Mouse (Mus musculus) spleen, adult 18-20 months (tissue): ENCODE measurements around the gene Fto.

Experiments
- DNase-seq, 2 experiments: peaks; one replicate each; pipeline ENCODE4 v3.0.0; 2022; ENCODE audit warnings: mixed read lengths in 2 of 2

Fto gene

DNA sequence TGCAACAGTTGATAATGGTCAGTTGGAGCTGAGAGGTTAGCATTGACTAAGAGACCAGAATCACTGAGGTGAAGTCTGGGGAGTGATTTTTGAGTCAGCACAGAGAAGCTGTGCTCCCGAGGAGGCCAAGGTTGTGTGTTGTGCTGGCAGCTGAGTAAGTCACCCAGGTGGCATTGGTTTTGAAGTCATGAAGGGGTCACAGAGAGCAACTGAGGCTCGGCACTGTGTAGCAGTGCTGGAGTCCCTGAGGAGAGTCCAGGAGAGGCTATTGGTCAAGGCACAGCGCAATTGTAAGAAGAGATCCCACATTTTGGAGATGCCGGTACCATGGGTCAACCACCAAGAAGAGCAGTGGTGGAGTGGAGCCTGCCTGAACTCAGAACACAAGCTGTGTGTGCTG lies 11.6 kb downstream of the Fto start:
- DNase-seq, result no peak

DNA sequence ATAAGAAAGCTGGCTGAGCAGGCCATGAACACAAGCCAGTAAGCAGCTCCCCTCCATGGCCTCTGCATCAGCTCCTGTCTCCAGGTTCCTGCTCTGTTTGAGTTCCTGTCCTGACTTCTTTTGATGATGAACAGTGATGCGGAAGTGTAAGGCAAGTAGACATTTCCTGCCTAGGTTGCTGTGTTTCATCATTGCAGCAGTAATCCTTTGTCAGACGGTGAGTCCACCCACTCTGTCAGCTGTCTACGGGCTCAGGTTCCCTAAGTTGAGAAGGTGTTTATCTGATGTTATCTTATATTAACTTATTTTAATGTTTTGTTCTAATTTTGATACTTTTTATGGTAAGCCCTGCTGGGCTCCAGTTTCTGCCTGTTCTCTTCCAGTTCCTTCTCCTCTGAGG lies 12.7 kb downstream of the Fto start:
- DNase-seq, result no peak

DNA sequence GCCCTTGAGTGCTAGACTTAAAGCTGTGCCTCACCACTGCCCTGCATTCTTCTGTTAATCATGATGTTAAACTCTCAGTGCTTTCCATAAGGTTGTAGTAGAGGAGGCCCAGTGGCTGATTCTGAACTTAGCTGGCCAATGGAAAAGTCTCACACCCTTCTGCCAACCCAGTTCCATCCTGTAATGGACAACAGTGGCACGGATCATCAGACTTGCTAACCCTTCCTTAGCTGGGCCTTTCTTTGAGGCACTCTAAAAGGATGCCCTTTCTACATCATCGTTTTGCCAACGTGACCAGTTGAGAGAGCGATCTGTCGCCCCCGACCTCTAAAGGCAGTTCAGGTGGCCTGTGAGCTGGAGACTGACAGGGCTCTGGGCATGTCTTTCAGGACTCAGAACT lies 13.6 kb downstream of the Fto start:
- no peak for DNase-seq

DNA sequence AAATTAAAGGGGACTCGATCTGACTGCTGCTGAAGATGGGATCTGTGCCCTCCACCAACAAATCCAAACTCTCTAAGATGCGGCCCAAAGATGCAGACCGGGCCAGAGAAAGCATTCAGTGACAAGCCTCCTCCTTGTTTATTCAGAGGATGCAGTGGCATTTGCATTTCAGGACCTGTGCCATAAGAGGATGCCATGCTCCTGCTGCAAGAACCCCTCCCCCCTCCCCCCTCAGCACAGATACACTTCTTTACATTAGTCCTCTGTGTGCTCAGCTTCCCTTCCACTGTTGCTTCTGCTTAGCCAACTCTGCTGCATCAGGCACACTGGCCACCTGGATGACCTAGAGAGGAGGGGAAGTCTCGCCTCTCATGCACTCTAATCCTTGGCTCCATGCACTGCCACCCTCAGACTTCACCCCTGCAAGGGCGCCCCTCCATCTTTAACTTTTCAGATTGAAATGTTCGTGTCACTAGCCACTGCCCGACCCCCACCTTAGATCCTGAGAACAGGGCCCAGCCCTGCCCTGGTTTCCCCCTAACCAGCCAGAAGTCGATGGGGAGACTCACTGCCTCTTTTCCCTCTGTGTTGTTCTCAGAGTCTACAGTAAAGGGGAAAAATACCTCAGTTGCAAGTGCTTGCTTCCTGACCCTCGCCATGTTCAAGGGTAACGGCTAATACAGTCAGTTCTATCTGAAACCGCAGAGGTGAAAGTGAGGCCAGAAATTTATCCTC lies 14.3 kb downstream of the Fto start:
- DNase-seq, result no peak

DNA sequence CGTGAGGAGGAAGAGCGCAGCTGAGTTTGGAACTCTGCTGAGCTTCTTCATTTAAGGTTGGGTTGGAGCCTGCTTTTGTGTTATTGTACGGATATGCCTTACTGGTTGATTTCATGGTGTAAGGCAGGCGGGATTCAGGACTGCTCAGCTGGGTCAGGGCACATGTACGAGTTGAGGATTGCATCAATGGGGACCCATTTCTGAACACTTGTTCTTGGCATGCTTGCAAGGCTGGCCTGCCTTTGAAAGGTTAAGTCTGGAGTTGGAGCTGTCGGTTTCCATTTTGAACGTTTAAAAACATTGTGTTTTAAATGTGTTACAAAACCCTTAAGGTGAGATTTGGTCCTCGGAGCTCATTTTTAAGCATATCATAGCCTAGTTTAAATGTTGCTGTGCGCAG lies 15.7 kb downstream of the Fto start:
- no peak for DNase-seq

DNA sequence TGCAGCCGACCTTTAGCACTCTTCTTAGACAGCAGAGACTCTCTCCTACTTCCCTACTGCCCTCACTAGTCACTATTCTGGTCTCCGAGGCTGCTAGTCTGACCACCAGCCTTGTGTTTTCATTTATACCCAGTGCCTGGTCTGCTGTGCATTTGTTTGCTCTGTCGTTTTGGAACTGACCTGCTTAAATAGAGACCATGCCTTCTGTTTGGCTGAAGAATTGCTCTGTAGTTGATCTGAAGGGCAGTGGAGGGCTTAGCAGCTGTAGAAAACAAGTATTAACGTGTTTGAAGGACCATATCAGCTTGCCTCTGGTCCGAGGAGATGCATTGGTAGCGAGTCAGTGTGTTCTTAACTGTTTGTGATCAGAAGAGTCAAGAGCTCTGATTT lies 16.1 kb downstream of the Fto start:
- DNase-seq, result no peak

DNA sequence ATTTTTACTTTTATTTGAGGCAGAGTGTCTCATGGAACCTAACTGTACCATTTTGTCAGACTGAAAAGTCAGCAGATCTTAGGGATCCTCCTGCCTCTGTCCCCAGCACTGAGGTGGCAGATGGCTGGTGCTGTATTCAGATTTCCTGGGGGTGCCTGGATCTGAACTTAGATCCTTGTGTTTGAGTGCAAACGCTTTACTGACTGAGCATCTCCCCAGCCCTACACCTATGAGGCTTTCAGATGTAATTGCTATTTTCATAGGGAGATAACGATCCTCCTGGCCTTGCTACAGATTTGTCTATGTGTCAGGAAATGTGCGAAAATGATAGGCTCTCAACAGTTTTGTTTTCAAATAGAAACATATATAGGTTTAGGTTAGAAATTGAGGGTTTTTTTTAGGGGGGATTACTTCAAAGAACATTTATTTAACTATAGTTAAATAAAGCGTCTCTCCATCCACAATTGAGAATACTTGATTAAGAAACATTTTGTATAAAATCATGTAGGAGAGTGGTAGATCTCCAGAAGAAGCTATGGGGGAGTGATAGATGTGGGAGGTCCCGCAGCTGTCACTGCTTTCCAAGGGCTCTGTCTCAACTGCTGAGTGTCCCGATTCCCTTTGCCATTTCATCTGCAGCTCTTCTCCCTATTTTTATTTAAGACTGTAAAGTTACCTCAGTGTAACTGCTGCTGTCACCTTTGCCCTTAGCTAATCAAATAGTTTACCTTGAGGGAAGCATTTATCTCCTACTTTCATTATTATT lies 25.2 kb downstream of the Fto start:
- DNase-seq, result no peak

DNA sequence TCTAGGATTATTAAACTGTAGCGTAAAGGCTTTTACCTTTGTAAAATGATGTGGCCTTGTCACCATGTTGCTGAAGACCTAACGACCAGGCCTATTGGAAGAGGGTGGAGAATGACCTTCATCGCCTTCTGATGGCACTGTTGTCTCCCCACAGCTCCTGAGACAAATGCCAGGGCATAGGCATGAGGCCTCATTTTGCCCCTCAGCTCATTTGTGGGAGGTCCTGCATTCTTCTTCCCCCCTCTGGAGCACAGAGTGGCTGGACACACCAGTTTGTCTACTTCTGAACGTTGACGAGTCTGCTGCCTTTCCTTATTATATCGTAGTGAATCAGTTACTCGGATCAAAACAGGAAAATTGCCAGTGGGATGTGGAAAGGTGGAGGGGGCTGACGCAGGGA lies 26.3 kb downstream of the Fto start:
- no peak for DNase-seq

DNA sequence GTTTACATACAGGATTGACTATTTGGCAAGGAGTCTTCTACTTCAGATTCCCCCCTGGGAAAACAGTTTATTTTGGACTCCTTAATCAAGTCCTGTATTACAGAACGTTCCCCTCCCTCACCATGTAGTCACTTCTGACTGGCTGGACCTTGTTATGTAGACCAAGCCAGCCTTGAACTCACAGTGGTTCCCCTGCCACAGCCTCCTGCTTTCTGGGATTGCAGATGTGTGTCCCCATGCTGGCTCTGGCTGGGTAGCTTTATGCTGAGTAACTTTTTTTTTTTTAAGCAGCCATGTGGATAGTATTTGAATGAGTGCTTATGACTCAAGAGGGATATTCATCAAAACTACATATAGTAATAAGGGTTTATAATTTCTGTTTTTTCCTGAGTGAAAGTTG lies 27.4 kb downstream of the Fto start:
- DNase-seq, result no peak

DNA sequence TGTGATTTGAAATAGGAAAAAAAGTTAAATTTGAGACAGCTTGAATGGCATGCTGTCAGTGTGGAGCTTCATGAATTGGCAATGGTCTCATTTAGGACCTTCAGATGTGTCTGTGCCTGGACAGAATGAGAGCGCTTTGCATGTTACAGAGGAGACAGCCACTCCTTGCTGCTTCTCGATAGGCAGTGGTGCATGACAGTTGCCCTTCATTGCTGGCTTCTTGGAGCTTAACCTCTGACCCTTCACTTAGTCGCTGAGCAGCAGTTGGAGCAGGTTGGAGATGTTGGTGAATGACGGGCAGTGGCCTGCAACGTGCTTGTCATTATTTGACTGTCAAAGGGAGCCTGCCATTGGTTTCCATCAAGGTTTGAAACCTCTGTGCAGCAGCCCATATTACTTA lies 28.9 kb downstream of the Fto start:
- DNase-seq, result no peak

DNA sequence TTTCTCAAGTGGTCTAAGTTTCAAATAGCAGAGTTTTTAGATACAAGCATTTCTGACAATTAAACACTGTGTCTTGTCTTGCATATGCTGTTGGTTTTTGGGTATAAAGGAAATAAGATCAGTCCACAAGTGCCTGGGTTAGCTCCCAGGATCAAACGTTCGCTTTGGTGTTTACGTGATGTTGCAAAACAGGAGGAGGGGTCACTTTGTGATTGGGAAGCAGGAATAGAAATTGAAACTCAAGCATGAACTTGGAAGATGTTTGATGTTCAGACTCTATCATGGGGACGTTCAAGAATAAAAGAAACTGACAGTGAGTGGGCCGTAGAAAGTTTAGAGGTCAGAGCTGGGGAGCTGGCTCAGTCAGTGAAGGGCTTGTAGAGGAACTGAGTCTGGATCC lies 29.5 kb downstream of the Fto start:
- no peak for DNase-seq

DNA sequence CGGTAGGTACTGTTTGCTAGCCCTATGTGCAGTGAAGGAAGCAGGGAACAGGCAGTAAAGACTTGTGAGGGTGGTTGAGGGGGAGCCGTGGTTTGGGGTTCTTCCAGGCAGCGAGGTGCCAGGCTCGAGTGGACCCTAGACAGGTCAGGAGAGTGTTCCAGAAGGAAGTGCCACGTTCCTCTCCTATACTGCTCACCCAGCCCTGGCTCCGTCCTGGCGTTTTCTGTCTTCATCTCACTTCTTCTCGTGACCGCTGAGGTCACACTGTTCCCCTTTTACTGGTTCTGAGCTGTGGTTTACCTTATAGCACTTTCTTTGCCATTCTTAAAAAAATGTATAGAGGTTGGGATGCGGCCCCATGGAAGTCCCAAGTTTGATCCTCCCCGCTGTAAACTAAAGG lies 31.3 kb downstream of the Fto start:
- no peak for DNase-seq

DNA sequence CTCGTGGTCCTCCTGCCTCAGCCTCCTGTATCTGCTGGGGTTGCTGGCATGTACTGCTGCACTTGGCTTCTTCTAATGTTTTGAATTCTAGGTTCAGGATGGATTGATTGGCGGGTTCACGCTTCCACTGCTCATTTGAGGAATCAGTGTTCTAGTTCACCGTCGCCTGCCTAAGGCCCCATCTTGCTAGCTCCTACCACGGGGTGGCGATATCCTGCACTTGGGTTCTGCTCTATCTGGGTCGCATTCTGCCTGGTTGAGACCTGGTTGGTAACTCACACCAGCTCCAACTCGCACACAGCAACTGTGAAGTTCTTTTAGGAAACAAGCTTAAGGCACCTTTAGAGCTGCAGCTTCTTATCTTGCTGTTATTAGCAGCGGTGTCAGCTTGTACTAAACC lies 33.8 kb downstream of the Fto start:
- DNase-seq, result no peak

DNA sequence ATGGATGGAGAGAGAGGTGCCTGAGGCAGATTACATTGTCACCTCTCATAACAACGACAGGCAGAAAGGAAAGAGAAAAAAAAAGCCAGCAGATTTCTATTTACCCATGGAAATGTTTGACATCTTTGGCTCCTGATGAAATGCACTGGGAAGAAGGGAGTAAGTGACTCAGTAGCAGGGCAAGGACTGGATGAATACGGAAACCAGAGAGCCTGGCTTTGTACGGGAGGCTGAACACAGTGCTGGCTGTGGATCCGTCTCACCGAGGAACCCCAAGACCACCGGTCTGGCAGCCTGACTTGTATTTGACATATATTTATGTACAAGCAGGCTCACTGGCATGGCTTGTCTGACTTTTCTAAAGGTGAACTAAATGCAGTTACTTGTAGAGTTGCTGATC lies 34.3 kb downstream of the Fto start:
- DNase-seq, result no peak

DNA sequence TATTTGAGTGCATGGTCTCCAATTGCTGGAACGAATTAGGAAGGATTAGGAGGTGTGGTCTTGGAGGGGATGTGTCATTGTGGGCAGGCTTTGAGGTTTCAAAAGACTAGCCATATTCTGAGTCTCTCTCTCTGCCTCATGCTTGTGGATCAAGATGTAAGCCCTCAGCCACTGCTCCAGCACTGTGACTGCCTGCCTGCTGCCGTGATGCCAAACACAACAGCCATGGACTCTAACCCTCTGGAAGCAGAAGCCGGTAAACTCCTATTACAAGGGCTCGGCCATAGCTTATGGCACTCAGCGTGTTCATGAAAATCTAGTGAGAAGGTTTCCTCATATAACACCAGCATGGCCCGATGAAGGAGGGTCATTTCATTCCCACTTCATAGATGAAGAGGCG lies 36.5 kb downstream of the Fto start:
- DNase-seq, result no peak

DNA sequence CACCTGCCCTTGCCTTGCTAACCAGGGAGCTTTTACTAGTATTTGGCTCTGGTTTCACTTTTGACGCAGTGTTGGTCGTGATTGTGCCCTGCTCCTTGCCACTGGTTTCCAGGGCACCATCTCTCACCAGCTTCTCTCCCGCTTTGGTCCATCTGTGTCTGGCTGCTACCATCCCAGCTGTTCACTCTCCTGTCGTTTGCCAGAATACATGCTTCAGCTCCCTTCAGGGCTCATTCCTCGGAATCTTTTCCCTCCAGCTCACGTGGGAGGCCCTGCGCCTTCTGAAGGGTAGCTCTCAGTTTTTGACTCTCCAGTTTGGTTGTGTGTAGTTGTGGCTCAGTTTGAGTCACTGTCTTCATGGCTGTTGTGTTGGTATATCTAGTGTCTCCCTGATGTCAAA lies 37.3 kb downstream of the Fto start:
- DNase-seq, result no peak

DNA sequence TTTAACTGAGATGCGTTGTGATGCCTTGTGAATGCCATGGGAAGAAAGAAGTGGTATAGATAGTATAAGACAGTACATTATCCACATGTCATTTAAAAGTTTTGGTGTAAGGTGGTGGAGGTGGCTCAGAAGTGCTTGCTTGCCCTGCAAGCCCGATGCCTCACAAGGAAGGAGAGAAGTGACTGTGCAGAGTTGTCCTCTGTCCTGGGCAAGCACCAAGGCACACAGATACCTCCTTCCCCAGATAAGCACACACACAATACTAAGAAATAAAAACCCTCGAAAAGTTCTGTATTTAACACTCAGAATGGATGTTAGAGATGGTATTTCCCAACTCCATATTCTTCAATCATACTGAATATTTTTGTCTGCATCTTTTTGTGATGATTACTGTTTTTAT lies 39.3 kb downstream of the Fto start:
- DNase-seq, result no peak

DNA sequence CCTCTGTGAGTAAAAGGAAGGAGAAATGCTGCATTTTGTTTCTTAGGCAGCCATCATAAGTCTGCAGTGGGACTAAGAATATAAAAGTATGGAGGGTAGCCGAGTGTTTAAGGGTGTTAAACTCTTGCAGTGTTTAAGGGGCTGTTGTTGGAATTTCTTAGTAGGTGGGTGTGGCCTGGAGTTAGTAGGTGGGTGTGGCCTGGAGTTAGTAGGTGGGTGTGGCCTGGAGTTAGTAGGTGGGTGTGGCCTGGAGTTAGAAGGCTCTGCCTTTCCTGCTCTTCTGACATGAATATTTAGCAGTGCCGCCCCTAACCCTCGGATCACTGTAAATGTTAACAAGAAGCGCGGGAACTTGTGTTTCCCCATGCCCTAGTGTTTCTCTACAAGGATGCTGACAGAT lies 39.7 kb downstream of the Fto start:
- no peak for DNase-seq

DNA sequence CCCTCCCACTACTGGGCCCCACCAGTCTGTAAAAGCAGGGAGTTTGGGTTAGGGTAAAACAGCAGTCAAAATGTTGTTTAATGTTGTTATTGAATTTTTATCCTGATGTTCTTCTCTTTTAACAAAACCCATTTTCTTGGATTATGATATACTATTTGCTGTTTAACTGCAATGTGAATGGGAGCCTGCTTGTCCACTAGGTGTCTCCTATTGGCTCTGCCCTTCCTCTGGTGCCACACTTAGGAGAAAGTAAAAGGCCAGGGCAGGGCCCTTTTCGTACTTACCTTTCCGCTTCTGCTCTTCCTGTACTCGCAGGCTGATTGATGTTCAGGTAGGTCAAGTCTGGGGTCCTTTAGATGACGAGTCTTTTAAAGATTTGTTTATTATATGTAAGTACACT lies 40.6 kb downstream of the Fto start:
- no peak for DNase-seq

DNA sequence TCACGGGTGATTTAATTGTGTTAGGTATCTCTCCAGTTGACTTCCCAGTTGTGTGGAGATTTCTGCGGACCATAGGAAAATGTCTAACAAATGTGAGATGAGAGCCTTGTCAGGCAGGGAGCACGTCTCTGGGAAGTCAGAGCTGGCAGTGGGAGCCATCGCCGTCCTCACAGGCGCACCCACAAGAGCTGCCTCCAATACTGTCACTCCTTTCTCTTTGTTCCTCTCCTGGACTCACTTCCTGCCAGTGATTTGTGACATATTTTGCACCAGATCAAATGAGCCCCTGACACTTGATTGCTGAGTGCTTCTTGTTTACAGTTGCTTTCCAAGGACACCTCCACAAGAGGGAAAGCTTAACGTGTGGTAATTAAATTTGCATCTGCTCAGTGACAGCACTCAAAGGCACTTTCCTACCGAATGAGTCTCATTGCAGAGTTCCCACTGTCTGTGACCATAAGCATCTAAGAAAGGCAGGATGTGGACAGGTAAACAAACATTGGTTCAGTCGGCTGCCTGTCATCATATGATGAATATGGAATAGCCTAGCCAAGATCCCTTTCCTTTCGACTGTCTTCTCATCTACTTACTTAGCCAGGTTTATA lies 42.1 kb downstream of the Fto start:
- DNase-seq, result no peak

DNA sequence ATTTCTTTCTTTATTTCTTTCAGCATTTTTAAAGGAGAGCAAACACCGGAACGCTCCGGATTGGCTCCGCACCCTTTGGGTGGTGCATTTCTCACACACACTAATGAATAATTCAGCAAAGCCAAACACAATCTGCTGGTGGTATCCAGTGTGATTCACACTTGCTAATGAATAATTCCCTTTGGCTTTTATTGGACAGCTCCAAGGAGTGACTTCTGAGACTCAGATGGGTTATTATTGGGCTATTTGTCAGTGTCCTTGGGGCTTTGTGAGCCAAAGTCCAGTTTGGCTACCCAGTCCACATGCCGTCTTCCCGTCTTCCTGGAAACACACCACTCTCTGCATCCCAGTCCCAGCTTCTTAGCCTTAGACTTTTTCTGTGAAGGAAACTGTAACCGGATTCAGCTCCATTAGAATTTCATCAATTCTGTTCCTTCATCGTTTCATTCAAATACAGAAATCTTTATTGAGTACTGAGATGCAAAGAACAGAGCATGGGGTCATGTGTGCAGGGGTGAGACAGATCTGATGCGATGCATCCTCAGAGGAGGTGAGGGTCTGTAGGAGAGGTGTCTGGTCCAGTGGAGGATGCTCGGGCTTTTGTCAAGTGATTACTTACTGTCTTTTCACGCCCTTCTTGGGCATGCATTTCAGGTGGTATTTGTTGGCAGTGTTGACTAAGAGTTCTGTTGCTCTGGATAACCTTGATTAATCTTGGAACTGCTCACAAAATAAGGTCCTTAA lies 42.8 kb downstream of the Fto start:
- DNase-seq, result no peak

DNA sequence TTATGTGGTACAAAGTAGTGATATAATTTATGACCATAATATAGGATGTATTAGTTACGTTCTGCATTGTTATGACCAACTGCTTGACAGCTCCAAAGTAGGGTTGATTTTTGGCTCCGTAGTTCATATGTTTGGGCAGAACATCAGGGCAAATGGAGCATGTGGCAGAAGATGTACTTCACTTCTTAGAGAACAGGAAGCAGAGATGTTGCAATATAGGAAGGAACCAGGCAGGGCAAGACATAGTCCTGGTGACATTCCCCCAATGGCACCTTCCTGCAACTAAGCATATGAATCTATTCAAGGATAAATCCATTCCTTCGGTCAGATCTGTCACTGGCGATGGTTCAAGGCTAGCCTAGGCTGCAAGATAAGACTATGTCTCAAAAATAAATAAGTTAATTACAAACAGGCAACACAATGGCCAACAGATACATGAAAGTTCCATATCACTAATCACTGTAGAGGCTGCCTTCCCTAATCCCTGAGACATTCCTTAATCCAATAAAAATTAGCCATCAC lies 44.2 kb downstream of the Fto start:
- no peak for DNase-seq

DNA sequence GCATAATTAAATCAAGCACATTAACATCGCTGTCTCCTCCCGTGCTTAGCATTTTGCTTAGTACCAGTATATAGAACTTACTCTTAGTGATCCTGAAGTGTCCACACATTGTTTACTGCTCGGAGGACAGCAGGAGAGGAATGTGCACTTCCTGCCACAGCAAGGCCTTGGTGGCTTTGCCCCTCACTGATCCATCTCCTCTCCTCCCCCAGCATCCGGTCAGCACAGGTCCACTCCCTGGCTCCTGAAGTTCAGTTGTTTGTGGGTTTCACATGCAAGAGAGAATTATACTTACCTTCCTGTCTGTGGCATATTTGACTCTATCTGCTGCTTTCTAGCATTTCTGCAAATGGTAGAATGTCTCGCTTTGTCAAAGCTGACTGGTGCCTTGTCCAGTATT lies 44.7 kb downstream of the Fto start:
- no peak for DNase-seq

DNA sequence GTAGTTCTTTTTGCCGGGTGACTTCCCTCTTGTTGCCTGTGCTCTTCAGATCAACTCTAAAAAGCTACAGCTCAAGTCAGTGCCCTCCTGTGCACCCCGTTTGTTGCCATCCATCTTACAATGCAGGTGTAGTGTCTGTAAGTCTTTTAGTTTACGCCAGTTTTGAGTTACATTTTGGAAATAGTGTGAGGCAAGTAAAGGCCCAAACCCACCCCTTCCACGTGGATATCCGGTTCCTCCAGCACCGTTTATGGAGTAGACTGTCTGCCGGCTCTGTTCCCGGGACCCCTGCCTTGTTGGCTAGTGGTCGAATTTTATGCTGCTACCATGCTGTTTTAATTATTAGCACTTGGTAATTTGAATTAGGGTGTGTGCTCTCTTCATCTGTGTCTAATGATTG lies 46.2 kb downstream of the Fto start:
- no peak for DNase-seq
